Mouse (Mus musculus): ENCODE data around the gene Lrpap1. TPM values are rescaled to one million over a fixed set of nuclear protein-coding genes. Genes with fewer than 3 reads are reported as not detected.

The Lrpap1 gene
- 100 to 1,000 TPM; 115 TPM for total RNA-seq (2021)
- long read RNA-seq, experiment 1, transcript Lrpap1-201 (8 exons, 2,981 nt): major isoform, 161 of 169 reads
- long read RNA-seq, experiment 1, partial matches to known transcripts: 1 of 169 reads
- long read RNA-seq, experiment 1, other reads (novel, unspliced or antisense): 6 of 169 reads
- long read RNA-seq, experiment 2, transcript Lrpap1-201 (8 exons, 2,981 nt): major isoform, 389 of 411 reads
- long read RNA-seq, experiment 2, partial matches to known transcripts: 4 of 411 reads
- long read RNA-seq, experiment 2, other reads (novel, unspliced or antisense): 17 of 411 reads

- peak; percentile 82 to 86 for DNase-seq (ENCODE audit: low spot score in 2 of 2)
Observed at GRCm38 (mm10) chr5:35104960-35105921, at the start of gene Lrpap1. TSS of gene Lrpap1 (minus strand) at chr5:35105766.

GRCm38 (mm10) chr5:35149939-35150338 is 44.4 kb upstream of the Lrpap1 start:
- DNase-seq (ENCODE audit: low spot score in 2 of 2): no peak

- DNase-seq (ENCODE audit: low spot score in 2 of 2): no peak
Observed at GRCm38 (mm10) chr5:35149526-35149925, 44.0 kb upstream of the Lrpap1 start.

- DNase-seq (ENCODE audit: low spot score in 2 of 2): no peak
Observed at GRCm38 (mm10) chr5:35147963-35148767, 42.6 kb upstream of the Lrpap1 start.

GRCm38 (mm10) chr5:35147155-35147962 is 41.8 kb upstream of the Lrpap1 start:
- no peak for DNase-seq (ENCODE audit: low spot score in 2 of 2)

- no peak for DNase-seq (ENCODE audit: low spot score in 2 of 2)
Observed at GRCm38 (mm10) chr5:35146747-35147146, 41.2 kb upstream of the Lrpap1 start.

- no peak for DNase-seq (ENCODE audit: low spot score in 2 of 2)
Observed at GRCm38 (mm10) chr5:35144716-35145115, 39.1 kb upstream of the Lrpap1 start.

- no peak for DNase-seq (ENCODE audit: low spot score in 2 of 2)
Observed at GRCm38 (mm10) chr5:35143460-35144245, 38.1 kb upstream of the Lrpap1 start.

GRCm38 (mm10) chr5:35142910-35143309 is 37.3 kb upstream of the Lrpap1 start:
- no peak for DNase-seq (ENCODE audit: low spot score in 2 of 2)

- no peak for DNase-seq (ENCODE audit: low spot score in 2 of 2)
Observed at GRCm38 (mm10) chr5:35141316-35141715, 35.8 kb upstream of the Lrpap1 start.

- DNase-seq (ENCODE audit: low spot score in 2 of 2): peak; percentile 20 to 53
Observed at GRCm38 (mm10) chr5:35138183-35138611, 32.6 kb upstream of the Lrpap1 start.

GRCm38 (mm10) chr5:35137510-35138182 is 32.1 kb upstream of the Lrpap1 start:
- no peak for DNase-seq (ENCODE audit: low spot score in 2 of 2)

- DNase-seq (ENCODE audit: low spot score in 2 of 2): no peak
Observed at GRCm38 (mm10) chr5:35135903-35136302, 30.3 kb upstream of the Lrpap1 start.

GRCm38 (mm10) chr5:35134286-35134685 is 28.7 kb upstream of the Lrpap1 start:
- no peak for DNase-seq (ENCODE audit: low spot score in 2 of 2)

- DNase-seq (ENCODE audit: low spot score in 2 of 2): no peak
Observed at GRCm38 (mm10) chr5:35133468-35133867, 27.9 kb upstream of the Lrpap1 start.

GRCm38 (mm10) chr5:35132278-35132980 is 26.9 kb upstream of the Lrpap1 start:
- no peak for DNase-seq (ENCODE audit: low spot score in 2 of 2)

- DNase-seq (ENCODE audit: low spot score in 2 of 2): peak; percentile 82 to 83
Observed at GRCm38 (mm10) chr5:35131773-35132172, 26.2 kb upstream of the Lrpap1 start.

GRCm38 (mm10) chr5:35131237-35131636 is 25.7 kb upstream of the Lrpap1 start:
- DNase-seq (ENCODE audit: low spot score in 2 of 2): no peak
